Mouse (Mus musculus) neural tube, embryonic 11.5 days (tissue): ENCODE data around the gene Furin. TPM values are rescaled to one million over a fixed set of nuclear protein-coding genes. Genes with fewer than 3 reads are reported as not detected.

Experiments used
- ATAC-seq: fragments of 200-750 bp; cut with Nextera tagmentation; 2 replicates; pipeline ENCODE4 v1.8.0; 2017; ENCODE audit warnings: moderate number of reproducible peaks, mild to moderate bottlenecking, moderate TSS enrichment, moderate library complexity; ENCODE audit not compliant: insufficient read depth, low FRiP score, low TSS enrichment
- DNase-seq: peaks from one replicate; pipeline ENCODE4 v3.0.0-alpha.2; 2015; ENCODE audit warnings: low spot score
- H3K27ac ChIP-seq: fragments of 300-500 bp; sonication (generic); 2 replicates; pipeline ENCODE4 v1.5.1; 2014; ENCODE audit warnings: low read depth, mild to moderate bottlenecking, low read length
- H3K27me3 ChIP-seq: fragments of 300-500 bp; sonication (generic); 2 replicates; pipeline ENCODE4 v1.6.1; 2014; ENCODE audit warnings: mild to moderate bottlenecking, low read length, mixed read lengths; ENCODE audit not compliant: control insufficient read depth, insufficient read depth
- H3K36me3 ChIP-seq: fragments of 300-500 bp; sonication (generic); 2 replicates; pipeline ENCODE4 v1.6.1; 2014; ENCODE audit warnings: mild to moderate bottlenecking, low read length, moderate library complexity, mixed read lengths; ENCODE audit not compliant: control insufficient read depth, insufficient read depth
- H3K4me1 ChIP-seq: fragments of 300-500 bp; sonication (generic); 2 replicates; pipeline ENCODE4 v1.6.1; 2014; ENCODE audit warnings: low read length, mixed read lengths; ENCODE audit not compliant: control insufficient read depth, insufficient read depth
- H3K4me2 ChIP-seq: fragments of 300-500 bp; sonication (generic); 2 replicates; pipeline ENCODE4 v1.6.1; 2014; ENCODE audit warnings: low read depth, mild to moderate bottlenecking, moderate library complexity
- H3K4me3 ChIP-seq: fragments of 300-500 bp; sonication (generic); 2 replicates; pipeline ENCODE4 v1.5.1; 2014; ENCODE audit warnings: low read depth, low read length
- H3K9ac ChIP-seq: fragments of 300-500 bp; sonication (generic); 2 replicates; pipeline ENCODE4 v1.6.1; 2014; ENCODE audit warnings: mild to moderate bottlenecking, low read length
- H3K9me3 ChIP-seq: fragments of 300-500 bp; sonication (generic); 2 replicates; pipeline ENCODE4 v1.6.1; 2016; ENCODE audit warnings: low read length; ENCODE audit not compliant: control insufficient read depth
- WGBS: fragments of 180-500 bp; shearing (Covaris S2); extraction: QIAGEN DNeasy Blood & Tissue Kit; methylation state at CpG from one replicate; pipeline ENCODE4 v1.1.7; 2014; 5-methylcytosine and 5-hydroxymethylcytosine counted together
- polyA plus RNA-seq: library from polyadenylated mRNA; unstranded; fragments of >200 nt; fragmentation: Nextera tagmentation; extraction: Ambion mirVana; gene quantifications from 2 replicates; pipeline ENCODE4 v1.2.1, GENCODE M21; 2014

Gene Furin
- polyA plus RNA-seq, 1 experiment from 2014 or later, result 4.9 TPM

DNA sequence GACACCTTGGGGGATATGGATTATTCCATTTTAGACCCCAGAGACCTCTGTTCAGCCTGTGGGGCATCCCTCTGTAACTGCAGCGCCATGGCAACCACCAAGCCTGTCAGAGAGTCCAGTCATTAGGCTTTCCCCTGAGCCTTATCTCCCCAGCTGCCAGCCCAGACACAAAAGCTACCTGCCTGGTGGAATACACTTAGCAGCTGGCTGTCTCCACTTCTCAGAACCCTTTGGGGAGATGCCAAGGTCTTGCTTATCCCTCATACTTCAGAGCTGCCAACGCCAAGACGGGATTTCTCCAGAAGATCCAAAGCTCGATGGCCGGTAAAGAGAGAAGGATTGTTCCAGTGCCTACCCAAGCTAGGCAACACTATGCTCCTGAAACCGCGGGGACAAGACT is 63.4 kb downstream of the Furin start:
- H3K27ac ChIP-seq, result no peak overlapping the region
- no peaks in the 10 kb centered on the region for H3K27me3 ChIP-seq
- H3K9ac ChIP-seq, result no peak overlapping the region
- H3K36me3 ChIP-seq, result peaks cover 3% of the 10 kb centered on the region
- H3K4me2 ChIP-seq, result no peak overlapping the region
- peaks cover 15% of the 10 kb centered on the region for H3K4me1 ChIP-seq
- no peak overlapping the region for H3K4me3 ChIP-seq
- H3K9me3 ChIP-seq, result no peaks in the 10 kb centered on the region
- 75% methylated on average over 7 of the region's 7 CpGs for WGBS
- no peak for DNase-seq
- ATAC-seq, result no peak

- DNase-seq, result peak; percentile 78
- H3K9ac ChIP-seq, result peak within 1 kb of the TSS; percentile 72
- 4% methylated on average over 11 of the region's 11 CpGs for WGBS
- no peaks in the 10 kb centered on the region for H3K27me3 ChIP-seq
- H3K36me3 ChIP-seq, result peaks cover 12% of the 10 kb centered on the region
- peak within 1 kb of the TSS; percentile 82 for H3K27ac ChIP-seq
- no peaks in the 10 kb centered on the region for H3K9me3 ChIP-seq
- peak within 1 kb of the TSS; percentile 87 for H3K4me2 ChIP-seq
- peaks cover 15% of the 10 kb centered on the region for H3K4me1 ChIP-seq
- peak; percentile 48; the same call in 1 of the 2 replicates for ATAC-seq
- H3K4me3 ChIP-seq, result peak within 1 kb of the TSS; percentile 59
Measured at GRCm38 (mm10) chr7:80340793-80341192, 64.4 kb downstream of the Furin start, which contains the start of gene Unc45a. Unc45a (minus strand) TSS chr7:80341005.

DNA sequence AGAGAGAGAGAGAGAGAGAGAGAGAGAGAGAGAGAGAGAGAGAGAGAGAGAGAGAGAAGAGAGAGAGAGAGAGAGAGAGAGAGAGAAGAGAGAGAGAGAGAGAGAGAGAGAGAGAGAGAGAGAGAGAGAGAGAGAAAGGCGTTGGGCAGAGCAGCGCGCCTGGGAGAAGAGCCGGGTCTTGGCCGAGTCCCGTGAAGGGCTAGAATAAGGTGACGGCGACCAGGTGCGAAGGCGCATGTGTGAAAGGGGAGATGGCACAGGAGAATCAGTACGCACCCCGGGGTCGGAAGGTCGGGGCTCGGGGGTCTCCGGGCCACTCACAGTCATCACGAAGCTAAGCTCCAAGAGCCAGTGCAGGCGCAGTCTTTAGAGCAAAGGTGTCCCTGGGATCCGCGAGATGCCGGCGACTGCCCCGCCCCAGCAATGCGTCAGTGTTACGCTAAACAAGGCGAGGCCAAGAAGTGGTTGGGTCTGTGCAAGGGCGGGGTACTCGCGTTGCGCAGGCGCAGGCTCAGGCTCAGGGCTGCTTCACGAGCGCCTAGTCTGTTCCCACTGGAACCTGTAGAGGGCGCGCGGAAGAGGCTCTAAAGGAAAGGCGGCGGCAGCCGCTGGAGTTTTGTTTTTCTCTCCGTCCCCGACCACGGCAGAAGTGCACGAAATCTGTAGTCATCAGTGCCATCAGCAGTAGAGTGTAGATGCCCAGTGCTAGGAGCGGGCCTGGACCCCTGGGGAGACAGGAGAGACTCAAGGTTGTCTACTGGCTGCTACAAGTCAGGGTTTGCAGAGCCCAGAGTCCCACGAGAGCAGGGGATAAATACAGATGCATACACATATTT is 65.2 kb downstream of the Furin start:
- Histone ChIP-seq H3K9ac (peak overlapping the region; percentile 72), H3K4me1 (peaks cover 15% of the 10 kb centered on the region), H3K36me3 (peaks cover 14% of the 10 kb centered on the region), H3K27me3 (no peaks in the 10 kb centered on the region), H3K27ac (peak overlapping the region; percentile 82), H3K9me3 (no peaks in the 10 kb centered on the region), H3K4me2 (peak overlapping the region; percentile 87), H3K4me3 (peak overlapping the region; percentile 59)
- DNase-seq (peak; percentile 96), ATAC-seq (peak; percentile 91)
- under 1% methylated on average over 45 of the region's 45 CpGs for WGBS

- Histone ChIP-seq H3K27ac (peak overlapping the region; percentile 34; the same call in 1 of the 2 replicates), H3K9ac (peak overlapping the region; percentile 69), H3K27me3 (no peaks in the 10 kb centered on the region), H3K4me2 (peak overlapping the region; percentile 87), H3K9me3 (no peaks in the 10 kb centered on the region), H3K36me3 (peaks cover 19% of the 10 kb centered on the region), H3K4me3 (peak overlapping the region; percentile 59), H3K4me1 (peaks cover 15% of the 10 kb centered on the region)
- DNase-seq, result peak; percentile 30
- ATAC-seq, result no peak
- 10% methylated on average over 15 of the region's 17 CpGs for WGBS
Measured at GRCm38 (mm10) chr7:80339371-80339770, 65.9 kb downstream of the Furin start.

Other genes starting within 250 kb of the Furin start
- gene Sema4b, start 218.6 kb downstream of the Furin start, polyA plus RNA-seq, result 10.5 and 12.1 TPM in 2 replicates
- gene Cib1, start 172.6 kb downstream of the Furin start, polyA plus RNA-seq, result 53.2 and 65.5 TPM in 2 replicates
- 4.5 and 4.9 TPM in 2 replicates for gene Gdpgp1, start 172.6 kb downstream of the Furin start, polyA plus RNA-seq
- 1.3 and 2.1 TPM in 2 replicates for gene Ttll13, start 159.1 kb downstream of the Furin start, polyA plus RNA-seq
- gene Ngrn, start 144.2 kb downstream of the Furin start, polyA plus RNA-seq, result 42.9 and 43.3 TPM in 2 replicates
- gene Vps33b, start 135.8 kb downstream of the Furin start, polyA plus RNA-seq, result 15.1 and 15.8 TPM in 2 replicates
- gene Prc1, start 111.0 kb downstream of the Furin start, polyA plus RNA-seq, result 179 and 183 TPM in 2 replicates
- 12.0 and 12.8 TPM in 2 replicates for gene Rccd1, start 81.0 kb downstream of the Furin start, polyA plus RNA-seq
- 36.2 and 36.8 TPM in 2 replicates for gene Unc45a, start 64.4 kb downstream of the Furin start, polyA plus RNA-seq
- 22.1 and 26.3 TPM in 2 replicates for gene Hddc3, start 62.3 kb downstream of the Furin start, polyA plus RNA-seq
- 9.7 and 11.2 TPM in 2 replicates for gene Man2a2, start 34.1 kb downstream of the Furin start, polyA plus RNA-seq
- 7.1 and 7.7 TPM in 2 replicates for gene Fes, start 17.5 kb downstream of the Furin start, polyA plus RNA-seq
- gene Blm, start 129.7 kb upstream of the Furin start, polyA plus RNA-seq, result 34.5 and 37.6 TPM in 2 replicates